Mouse (Mus musculus) liver, adult 2 months (tissue): ENCODE measurements at regions not wholly inside any gene's neighbourhood (a gene's known extent, or its start where the extent isn't known, plus 50 kb on each side); places are given as distances from the start of the nearest gene placed in this dataset.

Experiments used
- DNase-seq: peaks from one replicate; pipeline ENCODE4 v3.0.0-alpha.2; 2011; ENCODE audit warnings: low read depth, low spot score; ENCODE audit errors: extremely low read depth
- H3K27ac ChIP-seq: fragments of 200-500 bp; replicated peaks from 2 replicates; pipeline ENCODE4 v1.5.1; 2012; ENCODE audit warnings: low read depth, mild to moderate bottlenecking, control low read depth, inconsistent platforms, low read length; ENCODE audit not compliant: insufficient read depth
- H3K27me3 ChIP-seq: fragments of 200-500 bp; 2 replicates; pipeline ENCODE4 v1.6.1; 2012; ENCODE audit warnings: mild to moderate bottlenecking, moderate library complexity, low read length, inconsistent platforms; ENCODE audit not compliant: control insufficient read depth, insufficient read depth
- H3K36me3 ChIP-seq: fragments of 200-500 bp; 2 replicates; pipeline ENCODE4 v1.6.1; 2012; ENCODE audit warnings: low read length, inconsistent platforms; ENCODE audit not compliant: control insufficient read depth, insufficient read depth
- H3K4me1 ChIP-seq: fragments of 200-500 bp; 2 replicates; pipeline ENCODE4 v1.6.1; 2011; ENCODE audit warnings: low read length; ENCODE audit not compliant: control insufficient read depth, insufficient read depth
- H3K4me3 ChIP-seq: fragments of 200-500 bp; 2 replicates; pipeline ENCODE4 v1.5.1; 2011; ENCODE audit warnings: low read depth, mild to moderate bottlenecking, control low read depth, low read length, moderate library complexity; ENCODE audit not compliant: insufficient read depth
- H3K79me2 ChIP-seq: fragments of 200-500 bp; 2 replicates; pipeline ENCODE4 v1.6.1; 2012; ENCODE audit warnings: inconsistent platforms, mild to moderate bottlenecking, low read length, moderate library complexity; ENCODE audit not compliant: control insufficient read depth, insufficient read depth
- H3K9ac ChIP-seq: fragments of 200-500 bp; 2 replicates; pipeline ENCODE4 v1.6.1; 2012; ENCODE audit warnings: low read depth, mild to moderate bottlenecking, control low read depth, inconsistent platforms, low read length
- CTCF ChIP-seq: fragments of 200-500 bp; IDR thresholded peaks from 2 replicates; pipeline ENCODE4 v1.5.1; 2011; ENCODE audit warnings: low read depth, low read length, control low read depth
- POLR2A ChIP-seq: fragments of 200-500 bp; IDR thresholded peaks from 2 replicates; pipeline ENCODE4 v1.6.1; 2011; ENCODE audit warnings: low read length, control low read depth; ENCODE audit not compliant: insufficient read depth; ENCODE audit errors: extremely low read depth
- WGBS: fragments of 180-500 bp; shearing (Covaris S2); methylation state at CpG from one replicate; pipeline ENCODE4 v1.1.7; 2018; 5-methylcytosine and 5-hydroxymethylcytosine counted together

DNA sequence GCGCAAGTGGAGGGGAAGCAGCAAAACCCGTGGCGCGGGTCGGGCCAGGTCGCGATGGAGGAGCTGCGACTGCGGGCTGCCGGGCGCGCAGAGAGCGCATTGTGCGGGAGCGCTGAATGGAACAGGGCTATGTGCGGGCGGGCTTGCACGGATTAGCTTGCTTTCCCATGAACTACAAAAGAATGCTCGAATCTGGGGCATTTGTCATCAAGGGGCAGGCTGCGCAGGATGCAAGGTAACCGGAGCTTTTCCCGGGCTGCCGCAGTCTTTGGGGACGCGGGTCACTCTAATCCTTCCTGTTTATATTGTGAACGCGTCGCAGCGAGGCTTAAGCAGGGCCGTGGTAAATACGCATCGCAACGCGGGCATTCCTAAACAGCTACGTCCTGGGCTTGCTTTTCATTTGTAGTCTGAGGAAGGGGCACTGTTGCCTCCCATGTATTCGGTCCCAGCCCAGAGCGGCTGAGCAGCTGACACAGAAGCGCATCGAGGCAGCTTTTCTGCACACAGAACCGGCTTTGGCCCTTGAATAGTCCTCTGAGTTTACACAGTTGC is 64.8 kb upstream of the Akt3 start:
- H3K27ac ChIP-seq, result no peak overlapping the region
- 2% methylated on average over 40 of the region's 40 CpGs for WGBS
- no peak overlapping the region for H3K9ac ChIP-seq
- peaks cover 3% of the 10 kb centered on the region; the same call in 1 of the 2 replicates for H3K4me1 ChIP-seq
- H3K27me3 ChIP-seq, result no peaks in the 10 kb centered on the region
- no peak for DNase-seq
- no peaks in the 10 kb centered on the region for H3K36me3 ChIP-seq
- no peaks in the 10 kb centered on the region for H3K79me2 ChIP-seq
- TF ChIP-seq CTCF (no peak), POLR2A (no peak)
- peak overlapping the region; percentile 18; the same call in 1 of the 2 replicates for H3K4me3 ChIP-seq

- Histone ChIP-seq H3K27ac (no peak overlapping the region), H3K79me2 (no peaks in the 10 kb centered on the region), H3K36me3 (no peaks in the 10 kb centered on the region), H3K4me1 (peaks cover 3% of the 10 kb centered on the region; the same call in 1 of the 2 replicates), H3K4me3 (no peak overlapping the region), H3K27me3 (no peaks in the 10 kb centered on the region), H3K9ac (no peak overlapping the region)
- 26% methylated on average over 6 of the region's 6 CpGs for WGBS
- DNase-seq, result no peak
- TF ChIP-seq CTCF (no peak), POLR2A (no peak)
Measured at GRCm38 (mm10) chr1:177322307-177322685, 64.3 kb upstream of the Akt3 start.

DNA sequence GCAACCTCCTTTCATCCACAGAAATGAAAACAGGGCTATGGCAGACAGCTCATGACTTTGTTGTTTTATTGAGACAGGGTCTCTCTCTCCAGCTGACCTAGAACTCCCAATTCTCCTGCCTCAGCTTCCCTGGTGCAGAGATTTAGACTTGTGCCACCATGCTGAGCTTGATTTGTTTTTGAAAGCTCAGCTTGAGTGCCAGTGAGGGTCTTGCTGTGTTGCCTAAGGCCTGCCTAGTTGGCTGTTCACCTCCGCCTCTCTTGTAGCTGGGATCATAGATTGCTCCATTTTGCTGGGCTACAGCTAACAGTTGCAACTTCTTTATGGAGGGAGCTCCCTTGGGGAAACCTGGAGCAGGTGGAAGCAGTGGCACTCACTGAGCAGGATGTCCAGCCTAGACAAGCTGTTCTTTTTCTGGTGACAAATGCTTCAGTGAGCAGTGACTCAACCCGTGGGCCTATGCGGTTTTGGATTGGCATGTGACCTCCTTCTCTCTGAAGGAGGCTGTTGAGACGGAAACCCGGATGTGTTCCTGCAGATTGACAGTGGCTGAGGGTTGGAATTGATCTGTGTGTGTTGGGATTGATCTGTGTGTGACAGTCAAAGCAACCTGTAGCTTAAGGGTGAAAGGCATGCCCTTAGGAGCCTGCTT is 63.8 kb upstream of the Akt3 start:
- no peak for DNase-seq
- Histone ChIP-seq H3K36me3 (no peaks in the 10 kb centered on the region), H3K79me2 (no peaks in the 10 kb centered on the region), H3K4me3 (no peak overlapping the region), H3K27me3 (no peaks in the 10 kb centered on the region), H3K27ac (no peak overlapping the region), H3K9ac (no peak overlapping the region), H3K4me1 (peaks cover 3% of the 10 kb centered on the region; the same call in 1 of the 2 replicates)
- TF ChIP-seq POLR2A (no peak), CTCF (no peak)
- WGBS, result 67% methylated on average over 5 of the region's 5 CpGs

DNA sequence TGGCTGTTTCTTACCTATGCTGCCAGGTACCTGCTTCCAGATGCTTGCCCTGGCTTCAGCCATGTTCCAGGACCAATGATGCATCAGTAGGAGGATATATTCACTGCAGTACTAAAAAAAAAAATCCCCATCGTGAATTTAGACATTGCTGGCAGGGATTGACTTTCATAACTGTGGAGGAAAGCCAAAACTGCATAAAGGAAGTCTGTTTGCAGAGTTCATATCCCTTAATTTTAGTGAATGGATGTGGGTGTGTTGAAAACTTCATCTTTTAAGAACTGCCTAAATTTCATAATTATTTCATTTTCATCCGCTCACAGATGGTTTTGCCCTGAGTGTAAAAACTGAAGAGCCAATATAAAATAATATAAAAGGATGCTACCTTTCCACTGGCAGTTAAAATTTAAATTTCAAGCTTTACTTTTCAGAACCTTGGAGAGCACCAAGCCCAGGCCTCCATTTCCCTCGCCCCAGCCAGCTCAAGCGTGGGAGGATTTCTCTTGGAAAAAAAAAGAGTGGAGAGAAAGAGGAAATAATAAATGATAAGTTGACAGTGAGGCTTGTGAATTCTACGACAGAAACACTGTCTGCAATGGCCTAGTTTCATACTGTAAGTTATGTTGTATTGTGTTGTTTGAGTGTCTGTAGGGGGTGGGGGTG is 50.3 kb upstream of the Akt3 start:
- H3K4me1 ChIP-seq, result no peaks in the 10 kb centered on the region
- no peaks in the 10 kb centered on the region for H3K36me3 ChIP-seq
- H3K4me3 ChIP-seq, result no peak overlapping the region
- H3K79me2 ChIP-seq, result no peaks in the 10 kb centered on the region
- WGBS, result 16% methylated on average over 5 of the region's 5 CpGs
- no peak for DNase-seq
- H3K27ac ChIP-seq, result no peak overlapping the region
- TF ChIP-seq POLR2A, result no peak
- no peak for TF ChIP-seq CTCF
- H3K27me3 ChIP-seq, result no peaks in the 10 kb centered on the region
- no peak overlapping the region for H3K9ac ChIP-seq
